Mouse (Mus musculus) stomach, postnatal 0 days (tissue): ENCODE data around the gene Hsp90b1.

Experiments used
- CTCF ChIP-seq: IDR thresholded peaks from 2 replicates; pipeline ENCODE4 v1.5.1; 2016; ENCODE audit warnings: antibody characterized with exemption, low read depth, mild to moderate bottlenecking, moderate library complexity
- EP300 ChIP-seq: optimal IDR thresholded peaks from 2 replicates; pipeline ENCODE3; 2016; ENCODE audit warnings: antibody characterized with exemption

- TF ChIP-seq CTCF (peak; percentile 89), EP300 (no peak)
These were observed 25.7 kb upstream of the Hsp90b1 start for GRCm38 (mm10) chr10:86730823-86731499.
